Mouse (Mus musculus): ENCODE measurements at regions not wholly inside any gene's neighbourhood (a gene's known extent, or its start where the extent isn't known, plus 50 kb on each side); places are given as distances from the start of the nearest gene placed in this dataset.
"Not testable (repeated sequence)": the region's sequence is repeated elsewhere in the genome, so short reads cannot be mapped to it uniquely, and the experiment has no call there.

- no peaks in the 10 kb centered on the region for H3K36me3 ChIP-seq
- H3K4me1 ChIP-seq (replicated peaks), result no peaks in the 10 kb centered on the region
- no peaks in the 10 kb centered on the region for H3K27me3 ChIP-seq
- ATAC-seq (ENCODE audit: low read depth) (no peak), DNase-seq (no peak)
- no peak overlapping the region for H3K9ac ChIP-seq
- H3K4me2 ChIP-seq, result no peak overlapping the region
- WGBS (ENCODE audit: insufficient replicate concordance), result 51% methylated on average over 4 of the region's 4 CpGs
- H3K4me3 ChIP-seq (replicated peaks), result no peak overlapping the region
- no peak overlapping the region for H3K27ac ChIP-seq
- no peaks in the 10 kb centered on the region for H3K9me3 ChIP-seq (replicated peaks)
These were observed 136.0 kb upstream of the Mad2l1 start for GRCm38 (mm10) chr6:66399091-66399755.

GRCm38 (mm10) chr6:66401468-66401867 lies 133.7 kb upstream of the Mad2l1 start:
- Histone ChIP-seq H3K27me3 (no peaks in the 10 kb centered on the region), H3K4me3 (replicated peaks) (no peak overlapping the region), H3K27ac (no peak overlapping the region), H3K4me1 (replicated peaks) (no peaks in the 10 kb centered on the region), H3K9me3 (replicated peaks) (no peaks in the 10 kb centered on the region), H3K4me2 (no peak overlapping the region), H3K9ac (no peak overlapping the region), H3K36me3 (no peaks in the 10 kb centered on the region)
- no peak for ATAC-seq (ENCODE audit: low read depth)
- DNase-seq, result no peak
- WGBS (ENCODE audit: insufficient replicate concordance), result 51% methylated on average over 5 of the region's 5 CpGs

- WGBS (ENCODE audit: insufficient replicate concordance), result 48% methylated on average over 5 of the region's 5 CpGs
- Histone ChIP-seq H3K27ac (no peak overlapping the region), H3K27me3 (no peaks in the 10 kb centered on the region), H3K4me3 (replicated peaks) (no peak overlapping the region), H3K9ac (no peak overlapping the region), H3K4me1 (replicated peaks) (no peaks in the 10 kb centered on the region), H3K36me3 (no peaks in the 10 kb centered on the region), H3K4me2 (no peak overlapping the region), H3K9me3 (replicated peaks) (no peaks in the 10 kb centered on the region)
- no peak for ATAC-seq (ENCODE audit: low read depth)
- DNase-seq, result no peak
These were observed 133.2 kb upstream of the Mad2l1 start for GRCm38 (mm10) chr6:66401868-66402440.

GRCm38 (mm10) chr6:66414822-66415221 lies 120.4 kb upstream of the Mad2l1 start:
- H3K4me1 ChIP-seq (replicated peaks), result no peaks in the 10 kb centered on the region
- H3K9me3 ChIP-seq (replicated peaks), result no peaks in the 10 kb centered on the region
- no peaks in the 10 kb centered on the region for H3K36me3 ChIP-seq
- no peak overlapping the region for H3K27ac ChIP-seq
- no peak overlapping the region for H3K4me2 ChIP-seq
- DNase-seq (no peak), ATAC-seq (ENCODE audit: low read depth) (no peak)
- WGBS (ENCODE audit: insufficient replicate concordance), result 24% methylated on average over 4 of the region's 4 CpGs
- H3K9ac ChIP-seq, result no peak overlapping the region
- H3K4me3 ChIP-seq (replicated peaks), result no peak overlapping the region
- no peaks in the 10 kb centered on the region for H3K27me3 ChIP-seq

- no peaks in the 10 kb centered on the region for H3K36me3 ChIP-seq
- no peak overlapping the region for H3K4me3 ChIP-seq (replicated peaks)
- H3K27ac ChIP-seq, result no peak overlapping the region
- no peak for ATAC-seq (ENCODE audit: low read depth)
- no peak overlapping the region for H3K9ac ChIP-seq
- H3K4me2 ChIP-seq, result no peak overlapping the region
- no peaks in the 10 kb centered on the region for H3K27me3 ChIP-seq
- no peak for DNase-seq
- H3K9me3 ChIP-seq (replicated peaks), result no peaks in the 10 kb centered on the region
- H3K4me1 ChIP-seq (replicated peaks), result no peaks in the 10 kb centered on the region
- WGBS (ENCODE audit: insufficient replicate concordance), result 65% methylated on average over 7 of the region's 7 CpGs
These were observed 115.6 kb upstream of the Mad2l1 start for GRCm38 (mm10) chr6:66419452-66420041.

- Histone ChIP-seq H3K4me1 (replicated peaks) (no peaks in the 10 kb centered on the region), H3K27me3 (no peaks in the 10 kb centered on the region), H3K9me3 (replicated peaks) (no peaks in the 10 kb centered on the region), H3K36me3 (no peaks in the 10 kb centered on the region), H3K9ac (no peak overlapping the region), H3K4me2 (no peak overlapping the region), H3K27ac (no peak overlapping the region), H3K4me3 (replicated peaks) (no peak overlapping the region)
- ATAC-seq (ENCODE audit: low read depth) (no peak), DNase-seq (no peak)
- WGBS (ENCODE audit: insufficient replicate concordance), result 60% methylated on average over 4 of the region's 4 CpGs
These were observed 106.8 kb upstream of the Mad2l1 start for GRCm38 (mm10) chr6:66428370-66428769.

GRCm38 (mm10) chr6:66450408-66450807 lies 84.8 kb upstream of the Mad2l1 start:
- not testable (repeated sequence) for ATAC-seq (ENCODE audit: low read depth)

GRCm38 (mm10) chr6:66458172-66458571 lies 77.0 kb upstream of the Mad2l1 start:
- H3K36me3 ChIP-seq, result no peaks in the 10 kb centered on the region
- DNase-seq, result no peak
- no peak overlapping the region for H3K4me2 ChIP-seq
- no peaks in the 10 kb centered on the region for H3K27me3 ChIP-seq
- WGBS (ENCODE audit: insufficient replicate concordance), result 60% methylated on average over 3 of the region's 3 CpGs
- H3K9me3 ChIP-seq (replicated peaks), result no peaks in the 10 kb centered on the region
- no peak for ATAC-seq (ENCODE audit: low read depth)
- no peak overlapping the region for H3K27ac ChIP-seq
- H3K4me1 ChIP-seq (replicated peaks), result no peaks in the 10 kb centered on the region
- H3K4me3 ChIP-seq (replicated peaks), result no peak overlapping the region
- H3K9ac ChIP-seq, result no peak overlapping the region

More at GRCm38 (mm10) chr6:66450408-66450807, 84.8 kb upstream of the Mad2l1 start:
- H3K9ac ChIP-seq; DNase-seq; H3K36me3 ChIP-seq; H3K9me3 ChIP-seq (replicated peaks); H3K4me1 ChIP-seq (replicated peaks); H3K27me3 ChIP-seq; H3K4me2 ChIP-seq; H3K4me3 ChIP-seq (replicated peaks); H3K27ac ChIP-seq: not testable (repeated sequence)

- H3K4me3 ChIP-seq (replicated peaks), result no peak overlapping the region
- 67% methylated on average over 4 of the region's 5 CpGs for WGBS (ENCODE audit: insufficient replicate concordance)
- H3K9ac ChIP-seq, result no peak overlapping the region
- no peaks in the 10 kb centered on the region for H3K9me3 ChIP-seq (replicated peaks)
- H3K4me1 ChIP-seq (replicated peaks), result no peaks in the 10 kb centered on the region
- H3K4me2 ChIP-seq, result no peak overlapping the region
- no peak for ATAC-seq (ENCODE audit: low read depth)
- no peaks in the 10 kb centered on the region for H3K27me3 ChIP-seq
- DNase-seq, result no peak
- H3K36me3 ChIP-seq, result no peaks in the 10 kb centered on the region
- no peak overlapping the region for H3K27ac ChIP-seq
These were observed 70.7 kb upstream of the Mad2l1 start for GRCm38 (mm10) chr6:66464540-66464939.

GRCm38 (mm10) chr6:66465137-66465853 lies 69.9 kb upstream of the Mad2l1 start:
- ATAC-seq (ENCODE audit: low read depth), result no peak
- Histone ChIP-seq H3K36me3 (no peaks in the 10 kb centered on the region), H3K4me2 (no peak overlapping the region), H3K9ac (no peak overlapping the region), H3K4me3 (replicated peaks) (no peak overlapping the region), H3K9me3 (replicated peaks) (no peaks in the 10 kb centered on the region), H3K4me1 (replicated peaks) (no peaks in the 10 kb centered on the region), H3K27ac (no peak overlapping the region), H3K27me3 (no peaks in the 10 kb centered on the region)
- WGBS (ENCODE audit: insufficient replicate concordance), result 53% methylated on average over 11 of the region's 11 CpGs
- DNase-seq, result no peak

GRCm38 (mm10) chr6:66466757-66467156 lies 68.4 kb upstream of the Mad2l1 start:
- Histone ChIP-seq H3K4me1 (replicated peaks) (no peaks in the 10 kb centered on the region), H3K4me3 (replicated peaks) (no peak overlapping the region), H3K36me3 (no peaks in the 10 kb centered on the region), H3K27ac (no peak overlapping the region), H3K9ac (no peak overlapping the region), H3K4me2 (no peak overlapping the region), H3K9me3 (replicated peaks) (no peaks in the 10 kb centered on the region), H3K27me3 (no peaks in the 10 kb centered on the region)
- ATAC-seq (ENCODE audit: low read depth), result no peak
- no peak for DNase-seq
- 34% methylated on average over 3 of the region's 3 CpGs for WGBS (ENCODE audit: insufficient replicate concordance)
